Mouse (Mus musculus) MEL (cell line): Measurements from ENCODE around the gene Nme6. TPM values are rescaled to one million over a fixed set of nuclear protein-coding genes. Genes with fewer than 3 reads are reported as not detected.
"Not testable (repeated sequence)": the region's sequence is repeated elsewhere in the genome, so short reads cannot be mapped to it uniquely, and the experiment has no call there.

ENCODE experiments used
- DNase-seq: peaks from one replicate; pipeline ENCODE4 v3.0.0; 2011; ENCODE audit warnings: low read depth, low spot score
- H3K27ac ChIP-seq: 2 replicates; pipeline ENCODE4 v1.5.1; 2012; ENCODE audit warnings: low read depth, mild to moderate bottlenecking, control low read depth, low read length, moderate library complexity; ENCODE audit not compliant: control insufficient read depth
- H3K27me3 ChIP-seq, 2 experiments: fragments of 150-350 bp in 1 of 2; sonication (generic) in 1 of 2; 2 replicates each; pipeline ENCODE4 v1.6.1; 2012; ENCODE audit warnings: low read length in 2 of 2, mild to moderate bottlenecking in 2 of 2, improper control_type of control experiment in 1 of 2, moderate library complexity in 1 of 2; ENCODE audit not compliant: insufficient read depth in 2 of 2, control insufficient read depth in 1 of 2
- H3K36me3 ChIP-seq, 2 experiments: 2 replicates each; pipeline ENCODE4 v1.6.1; 2012 to 2014; ENCODE audit warnings: low read length in 2 of 2, improper control_type of control experiment in 1 of 2, inconsistent platforms in 1 of 2, mild to moderate bottlenecking in 1 of 2; ENCODE audit not compliant: insufficient read depth in 2 of 2, control insufficient read depth in 1 of 2
- H3K4me1 ChIP-seq, 2 experiments: fragments of 150-350 bp in 1 of 2; sonication (generic) in 1 of 2; 2 replicates each; pipeline ENCODE4 v1.6.1; 2012; ENCODE audit warnings: low read length in 2 of 2, improper control_type of control experiment in 1 of 2, mild to moderate bottlenecking in 1 of 2; ENCODE audit not compliant: insufficient read depth in 2 of 2, control insufficient read depth in 1 of 2
- H3K4me3 ChIP-seq, 2 experiments: fragments of 150-350 bp in 1 of 2; sonication (generic) in 1 of 2; 2 replicates each; pipeline ENCODE4 v1.5.1; 2012; ENCODE audit warnings: low read depth in 2 of 2, low read length in 2 of 2, mild to moderate bottlenecking in 2 of 2, moderate library complexity in 2 of 2, control low read depth in 1 of 2, improper control_type of control experiment in 1 of 2; ENCODE audit not compliant: control insufficient read depth in 1 of 2, insufficient read depth in 1 of 2
- H3K79me2 ChIP-seq: 2 replicates; pipeline ENCODE4 v1.6.1; 2012; ENCODE audit warnings: mild to moderate bottlenecking, low read length, moderate library complexity; ENCODE audit not compliant: control insufficient read depth, poor library complexity, insufficient read depth
- H3K9ac ChIP-seq: 2 replicates; pipeline ENCODE4 v1.6.1; 2012; ENCODE audit warnings: low read depth, mild to moderate bottlenecking, control low read depth, low read length, moderate library complexity; ENCODE audit not compliant: control insufficient read depth, poor library complexity, severe bottlenecking
- H3K9me3 ChIP-seq: fragments of 150-350 bp; sonication (generic); replicated peaks from 2 replicates; pipeline ENCODE4 v1.6.1; 2012; ENCODE audit warnings: mild to moderate bottlenecking, low read length, improper control_type of control experiment, moderate library complexity; ENCODE audit not compliant: insufficient read depth
- CTCF ChIP-seq, 3 experiments: IDR thresholded peaks in 2 of 3; conservative IDR thresholded peaks in 1 of 3; 2 replicates each; pipeline ENCODE4 v1.5.1; 2011 to 2012; ENCODE audit warnings: low read length in 3 of 3, low read depth in 2 of 3, mild to moderate bottlenecking in 2 of 3, improper control_type of control experiment in 1 of 3, inconsistent platforms in 1 of 3, mixed read lengths in 1 of 3, moderate library complexity in 1 of 3; ENCODE audit not compliant: control insufficient read depth in 1 of 3, insufficient read depth in 1 of 3, poor library complexity in 1 of 3, severe bottlenecking in 1 of 3
- ELF1 ChIP-seq: IDR thresholded peaks from 2 replicates; pipeline ENCODE4 v1.6.1; 2014; ENCODE audit warnings: low read depth, mild to moderate bottlenecking, inconsistent platforms, low read length, improper control_type of control experiment, moderate library complexity
- GATA1 ChIP-seq: IDR thresholded peaks from 2 replicates; pipeline ENCODE4 v1.6.1; 2011; ENCODE audit warnings: low read depth, low read length, improper control_type of control experiment
- HCFC1 ChIP-seq: IDR thresholded peaks from 2 replicates; pipeline ENCODE4 v1.6.1; 2012; ENCODE audit warnings: low read depth, mild to moderate bottlenecking, inconsistent platforms, low read length, improper control_type of control experiment, moderate library complexity
- JUND ChIP-seq: IDR thresholded peaks from 2 replicates; pipeline ENCODE4 v1.6.1; 2011; ENCODE audit warnings: low read depth, mild to moderate bottlenecking, improper control_type of control experiment, low read length
- MAFK ChIP-seq: IDR thresholded peaks from 2 replicates; pipeline ENCODE4 v1.6.1; 2011; ENCODE audit warnings: low read depth, mild to moderate bottlenecking, low read length, improper control_type of control experiment, borderline replicate concordance
- MAZ ChIP-seq: IDR thresholded peaks from 2 replicates; pipeline ENCODE4 v1.6.1; 2012; ENCODE audit warnings: low read depth, mild to moderate bottlenecking, inconsistent platforms, low read length, improper control_type of control experiment
- MXI1 ChIP-seq: IDR thresholded peaks from 2 replicates; pipeline ENCODE4 v1.6.1; 2011; ENCODE audit warnings: mild to moderate bottlenecking, low read depth, low read length, improper control_type of control experiment
- MYB ChIP-seq: IDR thresholded peaks from 2 replicates; pipeline ENCODE4 v1.6.1; 2011; ENCODE audit warnings: mild to moderate bottlenecking, low read depth, low read length, improper control_type of control experiment
- NELFE ChIP-seq: IDR thresholded peaks from 2 replicates; pipeline ENCODE4 v1.6.1; 2011; ENCODE audit warnings: low read depth, low read length, improper control_type of control experiment
- NRF1 ChIP-seq: IDR thresholded peaks from 2 replicates; pipeline ENCODE4 v1.6.1; 2014; ENCODE audit warnings: low read depth, mild to moderate bottlenecking, inconsistent platforms, low read length, improper control_type of control experiment, moderate library complexity; ENCODE audit not compliant: poor library complexity, insufficient read depth, severe bottlenecking
- POLR2A ChIP-seq, 2 experiments: IDR thresholded peaks; 2 replicates each; pipeline ENCODE4 v1.6.1; 2011 to 2012; ENCODE audit warnings: low read length in 2 of 2, mild to moderate bottlenecking in 2 of 2, control low read depth in 1 of 2, improper control_type of control experiment in 1 of 2, low read depth in 1 of 2, moderate library complexity in 1 of 2; ENCODE audit not compliant: control insufficient read depth in 1 of 2, insufficient read depth in 1 of 2, poor library complexity in 1 of 2
- POLR2AphosphoS2 ChIP-seq: IDR thresholded peaks from 2 replicates; pipeline ENCODE4 v1.6.1; 2011; ENCODE audit warnings: low read length, improper control_type of control experiment
- RAD21 ChIP-seq: IDR thresholded peaks from 2 replicates; pipeline ENCODE4 v1.6.1; 2011; ENCODE audit warnings: mild to moderate bottlenecking, low read depth, low read length, improper control_type of control experiment
- SIN3A ChIP-seq: IDR thresholded peaks from 2 replicates; pipeline ENCODE4 v1.6.1; 2012; ENCODE audit warnings: low read length, improper control_type of control experiment, inconsistent platforms
- SMC3 ChIP-seq: IDR thresholded peaks from 2 replicates; pipeline ENCODE4 v1.6.1; 2011; ENCODE audit warnings: low read depth, low read length, improper control_type of control experiment
- TAL1 ChIP-seq: IDR thresholded peaks from 2 replicates; pipeline ENCODE4 v1.6.1; 2012; ENCODE audit warnings: mild to moderate bottlenecking, inconsistent platforms, low read length, moderate library complexity, mixed read lengths
- TBP ChIP-seq: IDR thresholded peaks from 2 replicates; pipeline ENCODE4 v1.8.0; 2011; ENCODE audit warnings: low read depth, low read length, improper control_type of control experiment
- USF1 ChIP-seq: IDR thresholded peaks from 2 replicates; pipeline ENCODE4 v1.6.1; 2014; ENCODE audit warnings: low read depth, mild to moderate bottlenecking, inconsistent platforms, low read length, improper control_type of control experiment, moderate library complexity
- ZC3H11A ChIP-seq: IDR thresholded peaks from 2 replicates; pipeline ENCODE4 v1.6.1; 2012; ENCODE audit warnings: low read depth, mild to moderate bottlenecking, inconsistent platforms, low read length, improper control_type of control experiment
- ZKSCAN1 ChIP-seq: IDR thresholded peaks from 2 replicates; pipeline ENCODE4 v1.6.1; 2012; ENCODE audit warnings: low read depth, mild to moderate bottlenecking, inconsistent platforms, low read length, improper control_type of control experiment, moderate library complexity
- polyA plus RNA-seq, 2 experiments: library from polyadenylated mRNA; stranded (reverse) in 1 of 2; unstranded in 1 of 2; fragments of >175 nt in 1 of 2; fragments of >200 nt in 1 of 2; gene quantifications; 2 replicates each; pipeline versions ENCODE4 v1.2.1 to v1.2.4; 2012; ENCODE audit warnings: low replicate concordance in 2 of 2, low read depth in 1 of 2; ENCODE audit not compliant: insufficient read length in 2 of 2, insufficient read depth in 1 of 2, missing spikeins in 1 of 2
- total RNA-seq: library from RNA; depleted of rRNA; stranded (reverse); fragments of 300-350 nt; gene quantifications from 2 replicates; pipeline ENCODE4 v1.2.3, GENCODE M21; 2012

The Nme6 gene
- total and polyA plus RNA-seq, 3 experiments, result 84.1 to 98.2 TPM; not detected in 1

DNA sequence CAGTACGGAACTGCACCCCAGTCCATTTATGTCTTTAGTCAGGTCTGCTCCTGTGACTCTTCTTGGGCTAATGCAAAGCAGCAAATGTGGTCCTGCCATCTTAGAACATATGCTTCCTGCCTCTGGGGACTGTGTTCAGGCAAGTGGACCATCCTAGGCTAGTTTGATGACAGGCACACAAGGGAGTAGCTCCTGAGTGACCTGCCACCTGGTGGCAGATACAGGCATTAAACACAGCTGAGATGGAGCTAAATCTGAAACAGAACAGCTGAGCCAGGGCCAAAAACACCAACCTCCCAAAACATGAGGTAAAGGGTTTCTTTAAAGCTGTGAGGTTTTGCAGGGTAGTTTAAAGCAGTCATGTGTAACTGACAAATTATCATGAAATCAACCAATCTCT lies 34.5 kb upstream of the Nme6 start:
- H3K9me3 ChIP-seq, result no peaks in the 10 kb centered on the region
- no peak overlapping the region for H3K4me3 ChIP-seq
- H3K27me3 ChIP-seq, result no peaks in the 10 kb centered on the region
- H3K27ac ChIP-seq, result no peak overlapping the region
- TF ChIP-seq RAD21 (peak; percentile 25), SIN3A (no peak), NRF1 (no peak), GATA1 (no peak), CTCF (IDR thresholded peaks at IDR 0.05 in 2 of 3, conservative IDR thresholded peaks at IDR 0.05 in 1 of 3; ENCODE audit: control insufficient read depth in 1 of 3, insufficient read depth in 1 of 3, low read depth in 2 of 3, low read length in 3 of 3, poor library complexity in 1 of 3, severe bottlenecking in 1 of 3) (peak; percentile 50 to 57 (median 52); a peak in 5 of 6 replicates), MXI1 (no peak), NELFE (no peak), SMC3 (peak; percentile 65), MAZ (no peak), ELF1 (no peak), TAL1 (no peak)
- H3K9ac ChIP-seq, result no peak overlapping the region
- no peaks in the 10 kb centered on the region for H3K4me1 ChIP-seq
- no peaks in the 10 kb centered on the region for H3K36me3 ChIP-seq
- peak; percentile 36 for DNase-seq
- H3K79me2 ChIP-seq, result no peaks in the 10 kb centered on the region

DNA sequence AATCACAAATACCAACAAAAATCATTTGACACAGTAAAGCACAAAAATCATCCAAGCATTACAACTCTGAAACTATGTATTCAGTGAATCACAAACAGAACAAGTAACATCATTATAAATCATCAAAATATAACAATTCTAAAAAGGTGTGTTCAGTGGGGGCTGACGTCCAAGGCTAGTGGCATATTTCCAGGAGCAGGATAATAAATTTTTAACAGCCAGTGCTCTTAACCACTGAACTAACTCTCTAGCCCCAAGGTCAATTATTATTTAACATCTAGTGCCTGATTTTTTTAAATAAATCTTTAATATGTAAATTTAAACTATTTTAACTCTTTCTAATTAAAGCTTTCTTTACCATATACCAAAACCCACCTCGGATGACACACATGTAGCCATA lies 27.0 kb upstream of the Nme6 start:
- H3K36me3 ChIP-seq, H3K79me2 ChIP-seq, H3K27me3 ChIP-seq, H3K27ac ChIP-seq, DNase-seq, H3K9ac ChIP-seq, H3K4me1 ChIP-seq, H3K4me3 ChIP-seq, H3K9me3 ChIP-seq: not testable (repeated sequence)

DNA sequence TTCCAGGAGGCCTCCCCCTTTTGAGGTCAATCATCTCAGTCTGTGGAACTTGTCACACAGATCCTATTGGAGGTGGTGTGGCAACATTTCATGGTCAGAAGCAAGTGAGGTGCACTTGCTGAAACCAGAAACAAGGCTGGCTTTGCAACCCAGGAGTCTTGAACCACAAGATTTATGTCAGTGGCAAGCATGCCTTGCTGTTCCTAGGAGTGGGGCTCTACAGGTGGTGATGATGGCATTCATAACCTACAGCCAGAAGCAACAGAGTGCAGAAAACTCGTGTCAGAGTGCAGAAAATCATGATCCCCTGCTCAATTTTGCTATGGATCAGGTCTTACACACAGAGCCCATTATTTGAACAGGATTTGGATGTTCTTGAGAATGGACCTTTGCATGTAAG lies 26.3 kb upstream of the Nme6 start:
- H3K9ac ChIP-seq, result no peak overlapping the region
- TF ChIP-seq JUND (no peak), ZKSCAN1 (no peak), RAD21 (no peak), MYB (no peak), MXI1 (no peak), MAFK (no peak), HCFC1 (no peak), ZC3H11A (no peak), NRF1 (no peak), POLR2AphosphoS2 (no peak), TBP (no peak), USF1 (no peak), POLR2A (IDR thresholded peaks at IDR 0.05; ENCODE audit: control insufficient read depth in 1 of 2, insufficient read depth in 1 of 2, low read depth in 1 of 2, low read length in 2 of 2, poor library complexity in 1 of 2) (no peak)
- no peak for DNase-seq
- H3K4me3 ChIP-seq, result no peak overlapping the region
- no peaks in the 10 kb centered on the region for H3K4me1 ChIP-seq
- H3K9me3 ChIP-seq, result no peaks in the 10 kb centered on the region
- no peak overlapping the region for H3K27ac ChIP-seq
- no peaks in the 10 kb centered on the region for H3K36me3 ChIP-seq
- H3K27me3 ChIP-seq, result no peaks in the 10 kb centered on the region
- no peaks in the 10 kb centered on the region for H3K79me2 ChIP-seq
